Mouse (Mus musculus) ES-E14 (cell line): ENCODE measurements around the gene Pitpnm3.

Source experiments
- CHD2 ChIP-seq: IDR thresholded peaks from 2 replicates; pipeline ENCODE4 v1.6.1; 2014; ENCODE audit warnings: mild to moderate bottlenecking, low read depth, low read length, inconsistent platforms
- MAFK ChIP-seq: IDR thresholded peaks from 2 replicates; pipeline ENCODE4 v1.6.1; 2014; ENCODE audit warnings: mild to moderate bottlenecking, low read depth, low read length, inconsistent platforms; ENCODE audit not compliant: insufficient read depth

DNA sequence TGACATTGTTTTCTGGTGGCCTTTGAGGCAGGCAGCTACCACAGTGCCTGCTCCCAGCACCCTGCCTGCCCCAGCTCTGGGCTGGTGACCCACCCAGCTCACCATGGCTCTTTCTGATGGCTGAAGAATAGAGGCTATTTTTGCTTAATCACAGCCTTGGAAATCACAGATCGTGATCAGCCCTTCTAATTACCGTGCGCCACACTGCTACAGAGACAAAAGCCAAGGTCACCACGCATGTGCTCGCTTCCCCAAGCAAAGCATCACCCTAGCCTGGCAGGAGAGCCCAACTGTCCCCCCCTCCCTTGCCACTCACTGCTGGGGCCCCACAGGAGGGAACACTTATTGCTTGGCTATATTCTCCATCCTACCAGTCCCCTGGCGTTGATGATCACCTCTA lies 55.1 kb downstream of the Pitpnm3 start:
- TF ChIP-seq CHD2 = no peak
- TF ChIP-seq MAFK = no peak
